Mouse (Mus musculus): ENCODE data around the gene Galnt10.

Galnt10 gene

GRCm38 (mm10) chr11:57635148-57635547 is 10.1 kb upstream of the Galnt10 start:
- no peak for DNase-seq (ENCODE audit: extremely low read depth, low read depth, low spot score)

DNA sequence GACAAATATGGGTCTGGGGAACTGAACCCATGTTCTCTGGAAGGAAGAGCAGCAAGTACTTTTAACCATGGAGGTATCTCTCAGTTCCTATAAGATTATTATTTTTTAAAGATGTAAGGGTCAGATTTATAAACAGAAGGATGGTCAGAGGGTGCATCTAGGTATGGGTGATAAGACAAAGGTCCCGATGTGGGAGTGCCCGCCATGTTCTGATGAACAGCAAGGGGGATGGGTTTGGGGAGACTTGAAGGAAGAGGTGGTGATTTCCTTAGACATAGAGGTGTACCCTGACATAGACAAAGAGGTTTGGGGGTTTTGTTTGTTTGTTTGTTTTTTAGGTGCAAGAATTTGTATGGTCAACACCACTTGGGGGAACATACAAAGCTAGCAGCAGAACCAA is 1.6 kb upstream of the Galnt10 start:
- no peak for DNase-seq (ENCODE audit: extremely low read depth, low read depth, low spot score)

DNA sequence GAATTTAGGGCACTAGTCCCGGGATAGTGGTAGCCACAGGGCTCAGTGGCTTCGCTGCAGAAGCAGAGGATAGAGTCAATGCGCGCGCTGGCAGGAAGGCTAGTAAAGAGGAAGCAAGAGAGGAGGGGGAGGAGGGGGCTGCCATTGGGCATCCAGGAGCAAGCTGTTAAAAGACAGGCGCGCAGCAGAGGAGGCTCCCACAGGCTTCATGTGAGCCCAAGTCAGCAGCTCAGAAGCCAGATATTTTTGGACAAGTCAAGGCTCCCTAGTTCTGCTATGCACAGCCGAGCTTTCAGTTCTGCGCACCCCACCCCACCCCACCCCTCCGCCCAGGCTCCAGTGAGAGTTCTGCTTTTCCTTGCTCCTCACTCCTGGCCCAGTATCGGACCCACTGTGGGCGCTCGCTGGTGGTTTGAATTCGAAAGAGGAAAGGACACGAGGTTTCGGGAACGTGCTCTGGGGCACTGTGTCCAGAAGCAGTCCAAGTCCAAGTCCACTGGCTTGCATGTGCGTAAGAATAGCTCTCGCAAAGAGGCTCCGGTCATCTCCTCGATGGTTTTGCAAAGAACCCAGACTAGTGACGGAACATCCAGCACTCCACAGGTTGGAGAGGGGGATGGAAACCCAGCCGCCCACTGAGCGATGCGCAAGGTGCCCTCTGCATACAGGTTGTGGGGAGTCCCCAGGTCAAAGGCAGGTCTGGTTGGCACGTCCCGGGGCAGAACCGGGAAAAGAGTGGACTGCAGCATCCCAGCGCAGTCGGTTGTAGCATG is 811 bp upstream of the Galnt10 start:
- no peak for DNase-seq (ENCODE audit: extremely low read depth, low read depth, low spot score)

- no peak for DNase-seq (ENCODE audit: extremely low read depth, low read depth, low spot score)
Observed at GRCm38 (mm10) chr11:57645847-57646246, 605 bp downstream of the Galnt10 start.

DNA sequence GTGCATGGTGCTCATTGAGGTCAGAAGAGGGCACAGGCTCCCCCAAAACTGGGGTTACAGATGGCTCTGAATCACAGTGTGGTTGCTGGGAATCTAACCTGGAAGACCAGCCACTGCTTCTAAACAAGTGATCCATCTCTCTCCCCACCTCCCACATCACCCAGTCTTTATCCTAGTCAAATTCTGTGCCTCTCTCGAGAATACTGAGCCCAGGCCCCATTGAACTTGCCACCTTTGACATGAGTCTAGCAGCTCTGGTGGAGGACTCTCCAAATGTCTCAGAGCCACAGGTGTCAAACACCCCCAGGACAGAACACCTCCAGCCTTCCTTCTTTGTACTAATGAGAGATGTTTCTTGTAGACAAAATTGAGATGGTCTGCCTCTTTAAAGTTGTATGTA is 1.2 kb downstream of the Galnt10 start:
- no peak for DNase-seq (ENCODE audit: extremely low read depth, low read depth, low spot score)

DNA sequence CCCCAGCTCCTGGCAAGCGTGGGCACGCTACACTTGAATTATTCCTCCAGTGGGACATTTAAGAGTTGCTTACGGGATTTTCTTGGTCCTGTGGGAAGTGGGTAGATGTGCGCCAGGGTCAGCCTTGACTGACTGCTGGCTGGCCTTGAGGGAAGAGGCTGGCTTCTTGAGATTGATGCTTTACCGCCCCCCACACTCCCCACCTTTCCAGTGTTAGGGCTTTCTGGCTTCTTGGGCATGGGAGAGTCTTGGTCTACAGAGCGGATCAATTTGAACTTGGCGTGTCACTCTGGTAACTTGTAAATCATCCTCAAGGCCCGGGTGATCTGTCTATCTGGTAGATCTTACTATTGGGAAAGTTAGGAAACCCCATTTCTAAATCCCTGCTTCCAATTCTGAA is 1.7 kb downstream of the Galnt10 start:
- DNase-seq (ENCODE audit: extremely low read depth, low read depth, low spot score): no peak

DNA sequence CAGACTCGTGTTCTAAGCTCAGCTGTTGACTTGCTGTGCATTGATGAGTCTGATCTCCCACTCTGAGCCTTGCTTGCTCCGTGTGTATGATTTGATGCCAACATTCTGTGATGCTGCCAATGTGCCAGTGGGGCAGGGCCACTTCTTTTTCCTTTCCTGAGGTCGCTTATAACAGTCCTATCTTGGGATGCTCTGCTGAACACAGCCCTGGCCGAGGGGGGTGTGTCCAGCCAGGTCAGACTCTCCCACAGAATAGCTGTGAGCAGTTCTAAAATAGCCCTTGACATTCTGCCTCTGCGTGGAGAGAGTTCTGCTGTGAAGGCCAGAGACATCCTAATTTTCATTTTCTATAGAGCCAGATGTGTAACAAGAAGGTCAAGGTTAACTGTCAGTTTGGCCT is 2.2 kb downstream of the Galnt10 start:
- no peak for DNase-seq (ENCODE audit: extremely low read depth, low read depth, low spot score)

- DNase-seq (ENCODE audit: extremely low read depth, low read depth, low spot score): no peak
Observed at GRCm38 (mm10) chr11:57648196-57648800, 3.1 kb downstream of the Galnt10 start.

GRCm38 (mm10) chr11:57649269-57649668 is 4.0 kb downstream of the Galnt10 start:
- DNase-seq (ENCODE audit: extremely low read depth, low read depth, low spot score): peak; percentile 14

DNA sequence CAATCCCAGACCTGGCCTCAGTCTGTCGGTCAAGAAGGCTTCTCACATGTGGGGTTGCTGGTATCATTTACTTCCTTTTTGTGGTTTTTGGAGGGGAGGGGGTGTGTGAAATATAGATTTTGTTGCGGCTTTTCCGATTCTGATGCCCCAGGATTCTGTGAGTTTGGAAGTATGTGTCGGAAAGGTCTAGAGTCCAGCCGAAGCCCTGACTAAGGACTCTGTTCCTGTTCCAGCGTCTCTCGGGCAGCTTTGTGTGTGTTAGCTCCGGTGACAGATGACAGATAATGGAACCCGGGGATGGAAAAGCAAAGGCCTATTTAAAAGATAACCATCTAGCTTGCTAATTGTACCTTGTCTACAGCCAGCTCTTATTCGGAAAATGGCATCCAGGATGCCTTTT is 4.4 kb downstream of the Galnt10 start:
- no peak for DNase-seq (ENCODE audit: extremely low read depth, low read depth, low spot score)

DNA sequence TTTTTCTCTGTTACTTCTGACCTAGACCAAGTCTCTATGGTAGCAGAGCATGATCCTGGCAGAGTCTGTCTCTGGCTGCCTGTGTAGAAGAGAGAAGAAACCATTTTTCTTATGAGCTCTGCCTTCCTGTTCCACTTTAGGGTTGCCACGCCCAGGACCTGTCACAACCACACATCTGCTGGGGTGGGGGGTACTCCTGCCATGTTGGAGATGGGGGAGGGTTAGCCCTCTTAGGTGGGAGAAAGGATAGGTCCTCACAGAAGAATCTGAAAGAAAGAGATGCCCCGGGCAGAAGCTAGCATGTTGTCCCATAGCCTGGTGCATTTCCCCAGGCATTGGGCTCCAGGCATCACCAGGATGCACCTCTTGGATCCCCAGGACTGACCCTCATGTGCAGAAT is 5.6 kb downstream of the Galnt10 start:
- no peak for DNase-seq (ENCODE audit: extremely low read depth, low read depth, low spot score)

DNA sequence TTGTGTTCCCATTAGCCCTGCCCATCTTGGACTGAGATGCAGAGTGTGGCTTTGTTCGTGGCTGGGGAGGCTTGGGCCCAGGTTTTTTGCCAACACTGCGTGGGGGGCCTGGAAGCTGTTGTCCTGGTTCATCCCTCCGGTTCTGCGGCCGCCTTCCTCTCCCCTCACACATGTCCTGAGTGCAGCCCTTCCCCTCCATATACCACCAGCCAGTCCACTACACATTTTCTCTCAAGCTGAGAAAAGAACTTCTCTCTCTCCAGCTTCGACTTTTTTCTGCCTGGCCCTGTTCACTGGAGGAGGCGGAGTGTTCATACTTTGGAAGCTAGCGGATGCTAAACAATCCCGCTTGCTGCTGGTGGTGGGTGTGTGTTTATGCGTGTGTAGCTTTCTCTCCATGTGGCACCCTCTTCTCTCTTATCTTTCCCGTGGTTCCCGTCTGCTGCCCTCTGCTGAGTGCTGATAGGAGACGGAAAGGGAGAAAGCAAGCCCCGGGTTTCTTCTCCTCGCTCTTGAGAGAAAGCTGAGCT is 6.1 kb downstream of the Galnt10 start:
- no peak for DNase-seq (ENCODE audit: extremely low read depth, low read depth, low spot score)

GRCm38 (mm10) chr11:57652206-57652922 is 7.1 kb downstream of the Galnt10 start:
- DNase-seq (ENCODE audit: extremely low read depth, low read depth, low spot score): no peak

- no peak for DNase-seq (ENCODE audit: extremely low read depth, low read depth, low spot score)
Observed at GRCm38 (mm10) chr11:57652923-57653660, 7.8 kb downstream of the Galnt10 start.

GRCm38 (mm10) chr11:57653796-57654195 is 8.6 kb downstream of the Galnt10 start:
- DNase-seq (ENCODE audit: extremely low read depth, low read depth, low spot score): no peak

DNA sequence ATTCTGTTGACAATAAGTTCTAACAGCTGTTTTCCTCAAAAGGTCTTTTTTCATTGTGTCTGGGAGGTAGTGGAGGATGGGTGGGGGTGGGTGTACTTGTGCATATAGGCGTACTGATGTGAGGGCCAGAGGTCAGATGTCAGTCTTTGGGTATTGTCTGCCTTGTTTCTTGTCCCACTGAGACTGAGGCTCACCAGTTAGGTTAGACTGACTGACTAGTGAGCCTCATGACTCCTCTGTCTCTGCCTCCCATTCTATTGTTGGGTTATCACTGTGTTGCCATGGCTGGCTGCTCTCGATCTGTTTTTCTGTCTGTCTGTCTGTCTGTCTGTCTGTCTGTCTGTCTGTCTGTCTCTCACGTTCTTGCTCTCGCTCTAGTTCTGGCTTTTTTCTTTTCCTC is 9.1 kb downstream of the Galnt10 start:
- DNase-seq (ENCODE audit: extremely low read depth, low read depth, low spot score): no peak

- DNase-seq (ENCODE audit: extremely low read depth, low read depth, low spot score): no peak
Observed at GRCm38 (mm10) chr11:57654977-57655397, 9.7 kb downstream of the Galnt10 start.

DNA sequence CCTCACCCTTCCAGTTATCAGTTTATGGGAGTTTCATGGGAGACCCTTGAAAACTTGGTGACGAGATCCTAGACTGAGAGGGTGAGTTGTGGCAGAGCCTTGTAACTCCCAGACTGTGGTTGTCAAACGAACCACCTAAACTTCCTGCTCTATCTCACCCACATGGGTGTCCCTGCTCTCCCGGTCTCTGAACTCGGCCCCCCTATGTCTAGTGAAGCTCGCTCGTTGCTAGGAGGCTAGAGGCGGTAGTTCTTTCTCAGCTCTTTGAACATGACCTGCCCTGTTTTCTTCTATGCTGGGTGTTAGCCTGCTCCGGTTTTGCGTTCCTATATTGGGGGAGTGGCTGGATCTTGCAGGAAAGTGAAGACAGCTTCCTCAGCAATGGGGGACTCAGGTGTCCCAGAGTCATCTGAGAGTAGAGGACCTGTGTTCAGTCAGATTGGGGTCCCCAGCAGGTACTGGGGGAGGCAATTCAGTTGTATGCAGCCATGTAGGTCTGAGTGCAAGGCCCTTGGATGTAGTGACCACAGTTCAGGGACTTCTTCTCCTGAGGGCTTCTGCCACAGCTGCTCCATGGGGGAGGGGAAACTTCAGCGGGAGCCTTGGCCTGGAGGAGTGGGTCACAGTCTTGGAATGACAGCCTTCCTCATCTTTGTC is 10.6 kb downstream of the Galnt10 start:
- no peak for DNase-seq (ENCODE audit: extremely low read depth, low read depth, low spot score)

GRCm38 (mm10) chr11:57656602-57657275 is 11.5 kb downstream of the Galnt10 start:
- no peak for DNase-seq (ENCODE audit: extremely low read depth, low read depth, low spot score)

Measured in fat pad, adult 2 months (tissue).